Mouse (Mus musculus): ENCODE measurements around the gene Acp4.
"Not testable (repeated sequence)": the region's sequence is repeated elsewhere in the genome, so short reads cannot be mapped to it uniquely, and the experiment has no call there.

Acp4 gene

GRCm38 (mm10) chr7:44268117-44268516, 10.9 kb upstream of the Acp4 start:
- in situ Hi-C loops (cut with MboI, MseI) = loop anchor here (5.0 kb wide), 1 partner anchor 84 kb away; no protein-coding TSS in a partner anchor

GRCm38 (mm10) chr7:44262791-44263643, 5.8 kb upstream of the Acp4 start:
- in situ Hi-C loops (cut with MboI, MseI) = loop anchor here (5.0 kb wide), 1 partner anchor 39 kb away; no protein-coding TSS in a partner anchor

DNA sequence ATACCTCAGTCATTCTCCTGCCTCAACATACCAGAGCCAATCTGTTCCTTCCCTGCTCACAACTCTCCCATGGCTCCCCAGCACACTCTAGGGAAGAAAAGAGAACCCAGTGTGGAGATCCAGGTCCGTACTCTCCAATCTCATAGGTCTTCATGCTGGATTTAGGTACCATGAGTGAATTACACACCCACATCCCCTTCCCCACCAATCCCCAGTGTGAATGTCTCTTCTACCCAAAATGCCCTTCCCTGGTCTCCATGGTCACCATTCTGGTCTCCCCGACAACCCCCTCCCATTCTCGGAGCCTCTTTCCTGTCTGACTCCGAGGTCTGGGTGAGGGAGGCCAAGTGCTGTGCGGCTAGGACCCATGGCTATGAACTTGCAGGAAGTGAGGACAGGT, 4.0 kb upstream of the Acp4 start, which contains the start of gene Gm15517:
Gm15517 (plus strand) TSS at position 301 of the 400 bp plus-strand sequence.
- in situ Hi-C loops (cut with MboI, MseI) = loop anchor here (5.0 kb wide), 1 partner anchor 41 kb away; no protein-coding TSS in a partner anchor

DNA sequence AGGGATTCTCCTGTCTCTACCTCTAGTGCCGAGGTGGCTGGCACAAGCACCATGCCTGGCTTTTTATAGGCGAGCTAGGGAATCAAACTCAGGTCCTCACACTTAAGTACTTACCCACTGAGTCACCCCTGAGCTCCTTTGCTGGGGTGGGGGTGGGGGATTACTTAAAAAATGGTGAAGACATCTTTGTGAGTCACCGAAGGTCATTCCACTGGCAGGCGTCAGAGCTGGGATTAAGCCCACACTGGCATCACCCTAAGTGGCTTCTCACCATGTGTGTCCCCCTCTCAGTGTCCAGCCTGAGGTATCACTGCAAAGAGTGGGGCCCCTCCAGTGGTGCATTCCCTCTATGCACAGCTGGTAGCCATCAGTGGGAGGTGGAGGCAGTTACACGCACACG, 3.2 kb upstream of the Acp4 start:
- in situ Hi-C loops (cut with MboI, MseI) = loop anchor here (5.0 kb wide), 1 partner anchor 42 kb away; no protein-coding TSS in a partner anchor

- in situ Hi-C loops (cut with MboI, MseI) = no loop called here
Observed at GRCm38 (mm10) chr7:44254930-44255329, 2.2 kb downstream of the Acp4 start.

- in situ Hi-C loops (cut with MboI, MseI) = no loop called here
Observed at GRCm38 (mm10) chr7:44253023-44253616, 4.1 kb downstream of the Acp4 start.

- in situ Hi-C loops (cut with MboI, MseI) = not testable (repeated sequence)
Observed at GRCm38 (mm10) chr7:44250732-44251275, 6.4 kb downstream of the Acp4 start.

- in situ Hi-C loops (cut with MboI, MseI) = no loop called here
Observed at GRCm38 (mm10) chr7:44249248-44249647, 7.9 kb downstream of the Acp4 start.

- in situ Hi-C loops (cut with MboI, MseI) = no loop called here
Observed at GRCm38 (mm10) chr7:44247971-44248370, 9.2 kb downstream of the Acp4 start.

- in situ Hi-C loops (cut with MboI, MseI) = no loop called here
Observed at GRCm38 (mm10) chr7:44246984-44247470, 10.2 kb downstream of the Acp4 start.

DNA sequence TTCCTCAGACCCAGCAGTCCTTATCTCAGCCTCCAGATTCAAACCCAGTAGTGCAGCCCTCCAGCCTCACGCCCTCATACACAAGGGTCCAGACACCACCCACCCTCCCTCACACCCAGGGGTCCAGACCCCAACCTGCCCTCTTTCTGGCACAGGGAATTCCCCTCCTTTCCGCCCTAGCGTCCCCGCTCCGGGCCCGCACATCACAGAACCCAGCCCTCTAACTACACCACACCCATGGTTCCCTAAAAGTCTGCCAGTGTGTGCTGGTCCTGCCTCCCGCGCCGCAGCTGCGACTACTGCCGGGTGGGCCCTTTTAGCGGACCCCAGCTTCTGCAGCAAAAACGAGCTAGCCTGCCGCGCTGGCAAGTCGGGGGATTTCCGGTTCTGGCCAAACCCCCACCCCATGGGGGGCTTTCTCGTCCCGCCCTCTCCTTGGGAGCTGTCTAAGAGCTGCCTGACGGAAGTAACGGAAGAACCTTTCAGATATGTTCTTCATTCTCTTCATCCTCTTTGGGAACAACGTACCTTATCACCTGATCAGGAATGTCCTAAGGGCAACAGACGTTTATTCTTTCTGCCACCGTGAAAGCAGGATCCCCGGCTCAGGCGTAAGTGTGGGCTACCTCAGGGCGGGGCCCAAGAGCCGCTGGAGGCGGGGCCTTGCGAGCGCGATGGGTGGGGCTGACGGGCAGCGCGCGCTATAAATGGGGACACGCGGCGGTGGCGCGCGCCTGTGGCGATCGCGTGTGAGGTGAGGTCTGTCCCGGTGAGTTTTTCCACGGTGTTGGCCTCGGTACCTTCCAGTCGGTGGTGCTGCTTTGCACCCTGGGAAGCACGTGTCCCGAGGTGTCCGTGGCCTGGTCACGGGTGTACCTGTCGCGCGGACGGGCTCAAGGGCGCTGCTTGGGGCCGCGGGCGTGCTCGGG, 10.9 kb downstream of the Acp4 start, which contains the start of the genes 1700028J19Rik and 2410002F23Rik:
1700028J19Rik (minus strand) TSS at position 641 of the 929 bp plus-strand sequence.
2410002F23Rik (plus strand) TSS at position 668 of the 929 bp plus-strand sequence.
- in situ Hi-C loops (cut with MboI, MseI) = no loop called here

GRCm38 (mm10) chr7:44244080-44244479, 13.1 kb downstream of the Acp4 start:
- in situ Hi-C loops (cut with MboI, MseI) = no loop called here

GRCm38 (mm10) chr7:44241163-44241562, 16.0 kb downstream of the Acp4 start:
- in situ Hi-C loops (cut with MboI, MseI) = no loop called here

DNA sequence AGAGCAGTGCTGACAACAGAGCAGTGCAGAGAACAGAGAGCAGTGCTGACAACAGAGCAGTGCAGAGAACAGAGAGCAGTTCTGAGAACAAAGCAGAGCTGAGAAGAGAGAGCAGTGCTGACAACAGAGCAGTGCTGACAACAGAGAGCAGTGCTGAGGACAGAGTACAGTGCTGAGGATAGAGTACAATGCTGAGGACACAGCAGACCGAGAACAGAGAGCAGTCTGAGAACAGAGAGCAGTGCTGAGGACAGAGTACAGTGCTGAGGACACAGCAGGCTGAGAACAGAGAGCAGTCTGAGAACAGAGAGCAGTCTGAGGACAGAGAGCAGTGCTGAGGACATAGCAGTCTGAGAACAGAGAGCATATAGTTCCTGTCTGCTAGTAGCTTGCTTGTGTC, 16.5 kb downstream of the Acp4 start:
- in situ Hi-C loops (cut with MboI, MseI) = no loop called here

GRCm38 (mm10) chr7:44239913-44240312, 17.3 kb downstream of the Acp4 start:
- in situ Hi-C loops (cut with MboI, MseI) = no loop called here

DNA sequence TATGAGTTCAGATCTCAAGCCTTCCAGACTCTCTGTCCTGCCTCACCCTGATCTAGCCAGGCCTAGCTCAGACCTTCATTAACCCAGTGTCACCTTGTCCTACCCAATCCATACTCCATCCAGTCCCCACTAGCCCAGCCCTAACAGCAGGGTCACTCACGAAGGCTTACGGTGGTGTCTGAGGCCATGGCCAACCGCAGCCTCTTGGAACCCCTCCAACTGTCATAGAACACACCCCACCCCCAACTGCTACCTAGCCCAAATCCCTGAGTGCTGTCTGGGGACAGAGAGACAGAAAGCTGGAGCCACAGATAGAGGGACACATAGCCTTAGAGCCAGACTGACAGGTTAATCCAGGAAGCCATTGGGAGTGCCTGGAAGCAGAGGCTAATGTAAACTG, 21.3 kb downstream of the Acp4 start, which contains the start of gene Gm36864:
Gm36864 (plus strand) TSS at position 269 of the 400 bp plus-strand sequence.
- in situ Hi-C loops (cut with MboI, MseI) = no loop called here

DNA sequence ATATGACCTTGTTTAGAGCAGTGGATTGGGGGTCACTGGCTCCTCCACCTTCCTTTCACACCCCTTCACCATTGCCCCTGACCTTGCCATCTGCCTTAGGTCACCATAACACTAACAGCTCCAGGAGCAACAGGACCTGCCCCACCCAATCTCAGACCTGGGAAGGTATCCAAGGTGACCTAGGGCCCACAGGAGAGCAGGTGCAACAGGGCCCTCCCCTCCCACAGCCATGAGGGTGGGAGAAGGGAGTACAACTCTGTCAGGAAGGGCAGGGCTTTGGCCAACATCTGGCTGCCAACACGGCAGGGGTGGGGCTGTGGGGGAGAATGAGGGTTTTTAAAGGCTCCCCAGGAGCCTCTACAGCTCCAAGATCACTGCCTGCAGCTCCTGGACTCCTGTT, 32.1 kb downstream of the Acp4 start, which contains the start of gene Klk1:
Klk1 (plus strand) TSS at position 285 of the 400 bp plus-strand sequence.
- in situ Hi-C loops (cut with MboI, MseI) = no loop called here

- in situ Hi-C loops (cut with MboI, MseI) = not testable (repeated sequence)
Observed at GRCm38 (mm10) chr7:44222335-44222734, 34.8 kb downstream of the Acp4 start.

DNA sequence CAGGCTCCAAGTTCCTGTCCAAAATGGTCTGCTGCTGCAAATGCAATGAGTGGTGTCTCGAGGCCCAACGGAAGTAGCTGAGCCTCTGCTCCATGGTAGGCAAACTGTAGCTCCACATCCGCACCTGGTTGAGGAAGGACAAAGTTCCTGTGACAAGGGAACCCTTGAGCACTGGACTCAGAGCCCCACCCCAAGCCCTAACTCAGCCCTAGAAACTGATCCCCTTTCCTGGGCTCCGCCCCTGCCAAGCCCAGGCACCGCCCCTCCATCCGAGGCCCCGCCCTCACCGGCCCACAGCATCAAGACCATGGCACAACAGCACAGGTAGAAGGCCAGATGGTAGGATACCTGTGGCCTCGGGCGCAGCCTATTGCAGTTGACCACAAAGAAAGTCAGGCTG, 35.6 kb downstream of the Acp4 start:
- in situ Hi-C loops (cut with MboI, MseI) = not testable (repeated sequence)

DNA sequence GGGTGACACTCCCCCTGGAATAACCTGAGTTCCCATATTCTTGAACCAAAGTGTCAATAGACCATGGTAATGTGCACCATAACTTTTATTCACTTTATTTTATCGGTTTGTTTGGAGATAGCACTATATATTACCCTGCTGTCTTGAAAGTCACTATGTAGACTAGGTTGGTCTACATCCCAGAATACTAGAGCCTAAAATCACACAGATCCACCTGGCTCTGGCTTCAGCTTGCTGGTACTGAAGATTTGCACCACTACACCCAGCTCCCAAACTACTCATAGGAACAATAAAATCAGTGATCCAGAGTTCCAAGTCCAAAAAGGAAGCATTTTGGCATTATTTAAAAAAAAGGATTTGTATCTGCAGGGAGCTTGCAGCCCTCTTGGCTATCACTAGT, 41.5 kb downstream of the Acp4 start, which contains the start of gene Klk1b5:
Klk1b5 (plus strand) TSS at position 301 of the 400 bp plus-strand sequence.
- in situ Hi-C loops (cut with MboI, MseI) = no loop called here

DNA sequence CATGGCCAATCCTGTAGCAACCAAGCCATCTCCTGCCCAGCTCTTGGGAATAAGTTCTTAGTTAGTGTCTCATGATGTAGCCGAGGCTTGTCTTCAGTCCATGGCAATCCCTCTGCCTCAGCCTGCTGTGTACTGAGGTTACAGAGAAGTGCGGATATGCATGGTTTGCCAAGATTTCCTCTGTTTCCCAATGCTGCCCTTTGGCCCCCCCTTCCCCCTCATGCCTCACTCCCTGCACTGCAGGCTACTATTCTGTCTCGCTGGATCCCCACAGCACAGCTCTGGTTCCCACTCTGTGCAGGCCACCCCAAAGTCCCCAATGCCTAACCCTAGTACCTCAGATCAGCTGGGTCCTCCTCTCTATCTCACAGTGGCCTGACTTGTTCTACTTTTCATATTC, 48.9 kb downstream of the Acp4 start:
- in situ Hi-C loops (cut with MboI, MseI) = no loop called here
